9 mouse cellular contexts compared by ENCODE assay signal in genomic region chr7:105515178-105515577, GRCm38 (mm10). TPM values are rescaled to one million over a fixed set of nuclear protein-coding genes. Genes with fewer than 3 reads are reported as not detected.
A peak's percentile ranks its signal among the peaks of the same experiment; 100 is the strongest.
DNase-seq lines count a peak whose midpoint lies in the region; ATAC-seq lines count a peak whose summit lies in the region.
"Had no signal": no experiment of that assay in that cellular context is flagged by ENCODE, and none has a peak within 500 bp of the region (broad histone marks: within the 10 kb centered on the region; RNA-seq: fewer than 3 reads in every experiment).

No protein-coding gene starts in this region.

- DNase-seq in A20 (ENCODE audit: low read depth, low spot score), result peak; percentile 63
- DNase-seq in NIH3T3 (ENCODE audit: low read depth), result peak; percentile 71
- DNase-seq in cerebellum, postnatal 14 days, result peak; percentile 76 to 86
- DNase-seq in gastrocnemius, postnatal 36 days, result peak; percentile 27 to 36
- peak; percentile 50 to 54 for DNase-seq in lung, adult 18-20 months
- peak; percentile 62 for DNase-seq in thymus, postnatal 14 days

- no peaks in the 10 kb centered on the region for H3K36me3 ChIP-seq in kidney, embryonic 14.5 days (ENCODE audit: control insufficient read depth, insufficient read depth, low read length)
- no peaks in the 10 kb centered on the region for H3K36me3 ChIP-seq in neural tube, embryonic 15.5 days
- H3K36me3 ChIP-seq: heart, embryonic 15.5 days had no signal

- 12% methylated on average over 5 of the region's 5 CpGs for WGBS in kidney, embryonic 14.5 days
- 11% methylated on average over 5 of the region's 5 CpGs for WGBS in neural tube, embryonic 15.5 days

- no peak overlapping the region for H3K4me2 ChIP-seq in kidney, embryonic 14.5 days (replicated peaks; ENCODE audit: low read depth, low read length)
- no peak overlapping the region for H3K4me2 ChIP-seq in neural tube, embryonic 15.5 days
- H3K4me2 ChIP-seq: heart, embryonic 15.5 days had no signal

- intact Hi-C loops in gastrocnemius, postnatal 36 days (cut with DNase I), result loop anchor here (2.0 kb wide), 1 partner anchor 102 kb away; no protein-coding TSS in a partner anchor

- H3K4me3 ChIP-seq in kidney, embryonic 14.5 days (ENCODE audit: low read length), result no peak overlapping the region
- H3K4me3 ChIP-seq in neural tube, embryonic 15.5 days (replicated peaks), result no peak overlapping the region
- H3K4me3 ChIP-seq: heart, embryonic 15.5 days had no signal

- H3K4me1 ChIP-seq in kidney, embryonic 14.5 days (ENCODE audit: control insufficient read depth, insufficient read depth, low read length), result no peaks in the 10 kb centered on the region
- peaks cover 13% of the 10 kb centered on the region for H3K4me1 ChIP-seq in neural tube, embryonic 15.5 days
- H3K4me1 ChIP-seq: heart, embryonic 15.5 days had no signal

- H3K9ac ChIP-seq in kidney, embryonic 14.5 days (ENCODE audit: low read depth, low read length), result no peak overlapping the region
- H3K9ac ChIP-seq in neural tube, embryonic 15.5 days (replicated peaks), result no peak overlapping the region
- H3K9ac ChIP-seq: heart, embryonic 15.5 days had no signal

- no peaks in the 10 kb centered on the region for H3K9me3 ChIP-seq in kidney, embryonic 14.5 days (ENCODE audit: control insufficient read depth, low read length)
- H3K9me3 ChIP-seq in neural tube, embryonic 15.5 days (replicated peaks), result no peaks in the 10 kb centered on the region
- H3K9me3 ChIP-seq: heart, embryonic 15.5 days had no signal

- ATAC-seq in kidney, embryonic 14.5 days (ENCODE audit: low FRiP score, low TSS enrichment), result peak; percentile 65
- peak; percentile 71 for ATAC-seq in neural tube, embryonic 15.5 days (ENCODE audit: low FRiP score)

- no peak overlapping the region for H3K27ac ChIP-seq in kidney, embryonic 14.5 days (ENCODE audit: low read depth, low read length)
- no peak overlapping the region for H3K27ac ChIP-seq in neural tube, embryonic 15.5 days (replicated peaks)
- H3K27ac ChIP-seq: heart, embryonic 15.5 days had no signal

- no peaks in the 10 kb centered on the region for H3K27me3 ChIP-seq in kidney, embryonic 14.5 days (ENCODE audit: control insufficient read depth, insufficient read depth, low read length)
- no peaks in the 10 kb centered on the region for H3K27me3 ChIP-seq in neural tube, embryonic 15.5 days (replicated peaks)

RNA-seq across cellular contexts. Expression of gene Cavin3, which starts 33.1 kb away (rescaled TPM):
- 10 to 100 TPM; 10.1 to 13.2 TPM for total RNA-seq in gastrocnemius, postnatal 36 days (2021)
- polyA plus RNA-seq in kidney, embryonic 14.5 days (2014; fragmentation: Nextera tagmentation; extraction: Ambion mirVana), result 48.0 and 55.0 TPM in 2 replicates
- polyA plus RNA-seq in neural tube, embryonic 15.5 days (2015; fragmentation: Nextera tagmentation; extraction: Ambion mirVana), result 34.6 and 39.9 TPM in 2 replicates

RNA-seq across cellular contexts. Expression of gene Smpd1, which starts 39.0 kb away (rescaled TPM):
- 10 to 100 TPM; 50.9 to 51.5 TPM for total RNA-seq in gastrocnemius, postnatal 36 days (2021)
- 35.2 and 45.7 TPM in 2 replicates for polyA plus RNA-seq in kidney, embryonic 14.5 days (2014; fragmentation: Nextera tagmentation; extraction: Ambion mirVana)
- polyA plus RNA-seq in neural tube, embryonic 15.5 days (2015; fragmentation: Nextera tagmentation; extraction: Ambion mirVana), result 83.2 and 91.4 TPM in 2 replicates
